Mouse (Mus musculus): ENCODE results near the gene Rad51b. TPM values are rescaled to one million over a fixed set of nuclear protein-coding genes. Genes with fewer than 3 reads are reported as not detected.

The Rad51b gene
- polyA plus RNA-seq, 1 experiment from 2014 or later: 4.9 TPM

DNA sequence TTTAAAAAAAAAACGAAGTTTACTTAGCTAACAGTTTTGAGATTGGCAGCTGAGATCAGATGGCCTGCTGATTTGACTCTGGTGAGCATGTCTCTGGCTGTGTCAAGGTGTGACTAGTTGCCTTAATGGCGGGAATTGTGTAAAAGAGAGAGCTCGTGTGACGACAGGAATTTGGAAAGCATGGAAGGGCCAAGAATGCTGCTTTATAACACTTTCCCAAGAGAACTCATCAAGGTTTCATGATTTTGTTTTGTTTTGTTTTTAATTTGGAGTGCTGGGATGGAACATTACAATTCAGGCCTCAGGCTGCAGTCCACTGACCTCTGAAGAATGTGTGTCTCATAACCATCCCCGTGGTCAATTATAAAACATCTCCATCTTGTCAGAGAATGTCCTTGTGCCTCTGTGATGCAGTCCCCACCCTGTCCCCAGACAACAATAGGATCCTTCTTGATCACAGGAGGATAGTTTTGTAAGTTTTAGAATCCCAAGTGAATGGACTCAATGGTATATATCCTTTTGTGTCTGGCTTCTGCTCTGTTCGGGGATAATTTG, 145.8 kb downstream of the Rad51b start:
- no peak overlapping the region for H3K27ac ChIP-seq (replicated peaks; ENCODE audit: low read depth, low read length)
- no peaks in the 10 kb centered on the region for H3K4me1 ChIP-seq (ENCODE audit: control insufficient read depth, insufficient read depth, low read length)
- DNase-seq (ENCODE audit: low spot score): no peak
- no peak overlapping the region for H3K9ac ChIP-seq (replicated peaks; ENCODE audit: low read length)
- 66% methylated on average over 6 of the region's 6 CpGs for WGBS
- no peak for ATAC-seq (replicated peaks; ENCODE audit: insufficient number of reproducible peaks, low FRiP score, low TSS enrichment, low read depth)
- no peaks in the 10 kb centered on the region for H3K27me3 ChIP-seq (ENCODE audit: control insufficient read depth, insufficient read depth, low read length)
- no peaks in the 10 kb centered on the region for H3K9me3 ChIP-seq (replicated peaks; ENCODE audit: control insufficient read depth, low read length)
- no peak overlapping the region for H3K4me2 ChIP-seq (ENCODE audit: low read depth, low read length)
- H3K4me3 ChIP-seq (ENCODE audit: low read depth, low read length): no peak overlapping the region
- no peaks in the 10 kb centered on the region for H3K36me3 ChIP-seq (replicated peaks; ENCODE audit: control insufficient read depth, insufficient read depth, low read depth, low read length)

- Histone ChIP-seq H3K9ac (replicated peaks; ENCODE audit: low read length) (no peak overlapping the region), H3K27ac (replicated peaks; ENCODE audit: low read depth, low read length) (no peak overlapping the region), H3K4me2 (ENCODE audit: low read depth, low read length) (no peak overlapping the region), H3K36me3 (replicated peaks; ENCODE audit: control insufficient read depth, insufficient read depth, low read depth, low read length) (no peaks in the 10 kb centered on the region), H3K4me1 (ENCODE audit: control insufficient read depth, insufficient read depth, low read length) (no peaks in the 10 kb centered on the region), H3K9me3 (replicated peaks; ENCODE audit: control insufficient read depth, low read length) (no peaks in the 10 kb centered on the region), H3K4me3 (ENCODE audit: low read depth, low read length) (no peak overlapping the region), H3K27me3 (ENCODE audit: control insufficient read depth, insufficient read depth, low read length) (no peaks in the 10 kb centered on the region)
- DNase-seq (ENCODE audit: low spot score): no peak
- WGBS: 77% methylated on average over 2 of the region's 2 CpGs
- ATAC-seq (replicated peaks; ENCODE audit: insufficient number of reproducible peaks, low FRiP score, low TSS enrichment, low read depth): no peak
Measured at GRCm38 (mm10) chr12:79444646-79445045, 147.6 kb downstream of the Rad51b start.

DNA sequence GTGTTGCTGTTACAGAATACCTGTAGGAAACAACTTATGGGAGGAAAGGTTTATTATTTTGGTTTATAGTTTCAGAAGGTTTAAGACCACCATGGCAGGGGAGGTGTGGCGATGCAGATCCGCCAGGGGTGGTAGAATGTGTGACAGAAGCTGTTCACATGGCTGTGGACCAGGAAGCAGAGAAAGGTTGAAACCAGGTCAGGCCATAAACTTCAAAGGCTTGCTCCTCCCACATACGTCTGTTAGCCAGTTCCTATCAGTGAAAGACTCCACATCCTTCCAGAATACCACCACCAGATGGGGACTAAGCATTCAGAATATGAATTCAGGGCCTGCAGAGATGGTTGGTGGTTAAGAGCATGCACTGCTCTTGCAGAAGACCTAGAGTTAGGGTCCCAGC, 150.0 kb downstream of the Rad51b start:
- DNase-seq (ENCODE audit: low spot score) (no peak), ATAC-seq (replicated peaks; ENCODE audit: insufficient number of reproducible peaks, low FRiP score, low TSS enrichment, low read depth) (no peak)
- Histone ChIP-seq H3K27me3 (ENCODE audit: control insufficient read depth, insufficient read depth, low read length) (no peaks in the 10 kb centered on the region), H3K4me1 (ENCODE audit: control insufficient read depth, insufficient read depth, low read length) (no peaks in the 10 kb centered on the region), H3K4me2 (ENCODE audit: low read depth, low read length) (no peak overlapping the region), H3K36me3 (replicated peaks; ENCODE audit: control insufficient read depth, insufficient read depth, low read depth, low read length) (no peaks in the 10 kb centered on the region), H3K4me3 (ENCODE audit: low read depth, low read length) (no peak overlapping the region), H3K9ac (replicated peaks; ENCODE audit: low read length) (no peak overlapping the region), H3K9me3 (replicated peaks; ENCODE audit: control insufficient read depth, low read length) (no peaks in the 10 kb centered on the region), H3K27ac (replicated peaks; ENCODE audit: low read depth, low read length) (no peak overlapping the region)
- 68% methylated on average over 3 of the region's 3 CpGs for WGBS

GRCm38 (mm10) chr12:79449817-79450411, 152.8 kb downstream of the Rad51b start:
- ATAC-seq (replicated peaks; ENCODE audit: insufficient number of reproducible peaks, low FRiP score, low TSS enrichment, low read depth) (no peak), DNase-seq (ENCODE audit: low spot score) (no peak)
- no peak overlapping the region for H3K9ac ChIP-seq (replicated peaks; ENCODE audit: low read length)
- no peaks in the 10 kb centered on the region for H3K9me3 ChIP-seq (replicated peaks; ENCODE audit: control insufficient read depth, low read length)
- no peaks in the 10 kb centered on the region for H3K27me3 ChIP-seq (ENCODE audit: control insufficient read depth, insufficient read depth, low read length)
- 82% methylated on average over 8 of the region's 8 CpGs for WGBS
- H3K27ac ChIP-seq (replicated peaks; ENCODE audit: low read depth, low read length): no peak overlapping the region
- no peaks in the 10 kb centered on the region for H3K36me3 ChIP-seq (replicated peaks; ENCODE audit: control insufficient read depth, insufficient read depth, low read depth, low read length)
- H3K4me3 ChIP-seq (ENCODE audit: low read depth, low read length): no peak overlapping the region
- no peak overlapping the region for H3K4me2 ChIP-seq (ENCODE audit: low read depth, low read length)
- no peaks in the 10 kb centered on the region for H3K4me1 ChIP-seq (ENCODE audit: control insufficient read depth, insufficient read depth, low read length)

- H3K4me2 ChIP-seq (ENCODE audit: low read depth, low read length): no peak overlapping the region
- H3K9me3 ChIP-seq (replicated peaks; ENCODE audit: control insufficient read depth, low read length): no peaks in the 10 kb centered on the region
- H3K27me3 ChIP-seq (ENCODE audit: control insufficient read depth, insufficient read depth, low read length): no peaks in the 10 kb centered on the region
- H3K36me3 ChIP-seq (replicated peaks; ENCODE audit: control insufficient read depth, insufficient read depth, low read depth, low read length): no peaks in the 10 kb centered on the region
- H3K4me3 ChIP-seq (ENCODE audit: low read depth, low read length): no peak overlapping the region
- no peak overlapping the region for H3K27ac ChIP-seq (replicated peaks; ENCODE audit: low read depth, low read length)
- 91% methylated on average over 4 of the region's 4 CpGs for WGBS
- H3K4me1 ChIP-seq (ENCODE audit: control insufficient read depth, insufficient read depth, low read length): no peaks in the 10 kb centered on the region
- no peak overlapping the region for H3K9ac ChIP-seq (replicated peaks; ENCODE audit: low read length)
- DNase-seq (ENCODE audit: low spot score) (no peak), ATAC-seq (replicated peaks; ENCODE audit: insufficient number of reproducible peaks, low FRiP score, low TSS enrichment, low read depth) (no peak)
Measured at GRCm38 (mm10) chr12:79452882-79453281, 155.8 kb downstream of the Rad51b start.

- DNase-seq (ENCODE audit: low spot score): no peak
- 72% methylated on average over 4 of the region's 4 CpGs for WGBS
- Histone ChIP-seq H3K27me3 (ENCODE audit: control insufficient read depth, insufficient read depth, low read length) (no peaks in the 10 kb centered on the region), H3K4me1 (ENCODE audit: control insufficient read depth, insufficient read depth, low read length) (no peaks in the 10 kb centered on the region), H3K9ac (replicated peaks; ENCODE audit: low read length) (no peak overlapping the region), H3K9me3 (replicated peaks; ENCODE audit: control insufficient read depth, low read length) (no peaks in the 10 kb centered on the region), H3K4me3 (ENCODE audit: low read depth, low read length) (no peak overlapping the region), H3K4me2 (ENCODE audit: low read depth, low read length) (no peak overlapping the region), H3K36me3 (replicated peaks; ENCODE audit: control insufficient read depth, insufficient read depth, low read depth, low read length) (no peaks in the 10 kb centered on the region), H3K27ac (replicated peaks; ENCODE audit: low read depth, low read length) (no peak overlapping the region)
- no peak for ATAC-seq (replicated peaks; ENCODE audit: insufficient number of reproducible peaks, low FRiP score, low TSS enrichment, low read depth)
Measured at GRCm38 (mm10) chr12:79454017-79454416, 156.9 kb downstream of the Rad51b start.

GRCm38 (mm10) chr12:79455061-79455847, 158.2 kb downstream of the Rad51b start:
- WGBS: 68% methylated on average over 12 of the region's 12 CpGs
- Histone ChIP-seq H3K4me3 (ENCODE audit: low read depth, low read length) (no peak overlapping the region), H3K4me2 (ENCODE audit: low read depth, low read length) (no peak overlapping the region), H3K9ac (replicated peaks; ENCODE audit: low read length) (no peak overlapping the region), H3K9me3 (replicated peaks; ENCODE audit: control insufficient read depth, low read length) (no peaks in the 10 kb centered on the region), H3K27ac (replicated peaks; ENCODE audit: low read depth, low read length) (no peak overlapping the region), H3K27me3 (ENCODE audit: control insufficient read depth, insufficient read depth, low read length) (no peaks in the 10 kb centered on the region), H3K4me1 (ENCODE audit: control insufficient read depth, insufficient read depth, low read length) (no peaks in the 10 kb centered on the region), H3K36me3 (replicated peaks; ENCODE audit: control insufficient read depth, insufficient read depth, low read depth, low read length) (no peaks in the 10 kb centered on the region)
- DNase-seq (ENCODE audit: low spot score) (no peak), ATAC-seq (replicated peaks; ENCODE audit: insufficient number of reproducible peaks, low FRiP score, low TSS enrichment, low read depth) (no peak)

DNA sequence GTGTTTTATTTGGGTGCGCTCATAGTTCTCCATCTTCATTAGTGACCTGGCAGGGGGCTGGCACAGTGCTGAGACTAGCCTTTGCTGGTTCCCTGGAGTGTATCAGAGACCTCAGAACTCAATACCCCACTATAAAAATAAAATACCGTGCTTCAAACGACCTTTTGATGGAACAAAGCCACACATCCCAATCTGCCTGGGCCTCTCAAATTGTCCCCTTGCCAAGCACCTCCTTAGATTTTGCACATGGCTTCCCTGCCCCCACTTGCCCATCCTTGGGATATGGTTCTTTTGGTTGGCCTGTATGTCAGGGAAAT, 158.7 kb downstream of the Rad51b start:
- H3K4me1 ChIP-seq (ENCODE audit: control insufficient read depth, insufficient read depth, low read length): no peaks in the 10 kb centered on the region
- no peak overlapping the region for H3K4me3 ChIP-seq (ENCODE audit: low read depth, low read length)
- no peak overlapping the region for H3K4me2 ChIP-seq (ENCODE audit: low read depth, low read length)
- H3K36me3 ChIP-seq (replicated peaks; ENCODE audit: control insufficient read depth, insufficient read depth, low read depth, low read length): no peaks in the 10 kb centered on the region
- no peak overlapping the region for H3K27ac ChIP-seq (replicated peaks; ENCODE audit: low read depth, low read length)
- DNase-seq (ENCODE audit: low spot score) (no peak), ATAC-seq (replicated peaks; ENCODE audit: insufficient number of reproducible peaks, low FRiP score, low TSS enrichment, low read depth) (no peak)
- H3K9ac ChIP-seq (replicated peaks; ENCODE audit: low read length): no peak overlapping the region
- H3K27me3 ChIP-seq (ENCODE audit: control insufficient read depth, insufficient read depth, low read length): no peaks in the 10 kb centered on the region
- WGBS: 53% methylated on average over 3 of the region's 3 CpGs
- H3K9me3 ChIP-seq (replicated peaks; ENCODE audit: control insufficient read depth, low read length): no peaks in the 10 kb centered on the region

Measured in embryonic facial prominence, embryonic 11.5 days (tissue).